Mouse (Mus musculus) bone marrow macrophage, adult 2 months (primary cell): ENCODE data around the gene Ak5.

ENCODE experiments used
- CTCF ChIP-seq: IDR thresholded peaks from 2 replicates; pipeline ENCODE4 v1.5.1; 2012; ENCODE audit warnings: low read depth, mild to moderate bottlenecking, low read length, moderate library complexity
- POLR2A ChIP-seq: IDR thresholded peaks from 2 replicates; pipeline ENCODE4 v1.6.1; 2012; ENCODE audit warnings: mild to moderate bottlenecking, low read depth, low read length, borderline replicate concordance

DNA sequence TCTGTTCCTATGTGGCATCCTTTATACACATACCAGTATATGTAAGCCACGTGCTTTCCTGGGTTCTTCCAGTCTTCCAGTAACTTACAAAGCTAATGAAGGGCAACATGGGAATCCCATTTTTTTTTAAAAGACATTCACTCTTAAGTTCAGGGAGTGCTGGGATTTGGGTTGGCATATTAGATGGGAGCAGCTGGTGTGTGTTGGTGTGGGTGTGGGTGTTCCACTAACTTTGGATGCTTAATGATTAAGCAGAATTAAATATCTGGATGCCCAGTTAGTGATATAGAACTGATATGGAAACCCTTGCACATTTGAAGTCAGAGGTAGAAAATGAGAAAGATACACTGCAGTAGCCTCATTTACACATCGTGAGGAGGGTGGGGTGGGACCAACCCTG lies 16.2 kb downstream of the Ak5 start:
- TF ChIP-seq CTCF: no peak
- TF ChIP-seq POLR2A: no peak
